Mouse (Mus musculus): ENCODE data around the gene Atp6v1g3.

Atp6v1g3 gene

DNA sequence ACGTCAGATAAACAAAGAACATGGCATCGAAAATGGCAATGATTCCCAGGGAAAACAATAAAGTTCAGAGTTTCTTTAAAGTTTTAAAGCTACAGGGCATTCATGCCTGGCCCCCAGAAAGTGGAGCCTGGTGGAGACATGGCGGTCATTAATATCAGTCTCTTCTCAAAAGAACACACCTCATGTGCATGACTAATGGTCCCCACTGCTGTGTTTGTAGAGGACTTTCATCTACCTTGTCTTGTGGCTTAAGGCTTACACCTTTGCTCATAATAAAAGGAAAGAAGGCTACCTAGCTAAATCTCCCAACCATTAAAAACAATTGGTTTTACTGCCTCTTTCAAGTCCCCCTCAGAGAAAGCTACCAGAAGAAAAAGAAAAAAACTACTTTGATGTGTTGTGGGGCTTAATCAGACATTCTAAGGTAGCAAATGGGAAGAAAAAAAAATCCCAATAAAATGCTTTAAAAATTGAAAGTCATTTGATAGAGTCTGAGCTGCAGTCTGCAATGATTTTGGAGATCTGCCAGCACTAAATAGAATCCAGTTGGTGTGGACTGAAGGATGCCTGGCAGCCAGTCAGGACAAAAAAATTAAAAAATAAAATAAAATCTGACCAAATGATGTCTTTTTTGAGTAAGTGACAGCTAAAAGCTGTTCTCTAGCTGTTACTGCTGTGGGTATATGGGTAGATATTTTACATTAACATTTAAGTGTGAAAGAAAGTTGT lies 9.0 kb downstream of the Atp6v1g3 start:
- in situ Hi-C loops (cut with MboI; ENCODE audit: low pct_unique_long_range_greater_than_20kb in 1 of 2, low sequenced_read_pairs in 2 of 2, unreplicated experiment in 1 of 2), result no loop called here

DNA sequence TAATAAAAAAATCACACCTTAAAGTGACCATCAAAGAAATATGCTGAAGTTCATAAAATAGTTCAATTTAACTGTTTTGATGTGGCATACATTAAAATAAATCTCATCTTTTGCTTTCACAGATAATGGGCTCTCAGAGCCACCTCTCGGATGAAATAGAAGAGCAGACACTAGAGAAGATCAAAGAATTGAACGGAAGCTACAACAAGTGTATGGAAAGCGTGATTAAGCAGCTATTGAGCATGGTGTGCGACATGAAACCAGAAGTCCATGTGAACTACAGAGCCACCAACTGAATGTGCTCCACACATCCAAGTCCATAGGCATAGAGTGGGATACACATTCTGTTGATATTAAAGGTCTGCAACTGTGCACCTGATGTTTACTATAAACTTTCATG lies 14.1 kb downstream of the Atp6v1g3 start:
- in situ Hi-C loops (cut with MboI; ENCODE audit: low pct_unique_long_range_greater_than_20kb in 1 of 2, low sequenced_read_pairs in 2 of 2, unreplicated experiment in 1 of 2), result no loop called here

DNA sequence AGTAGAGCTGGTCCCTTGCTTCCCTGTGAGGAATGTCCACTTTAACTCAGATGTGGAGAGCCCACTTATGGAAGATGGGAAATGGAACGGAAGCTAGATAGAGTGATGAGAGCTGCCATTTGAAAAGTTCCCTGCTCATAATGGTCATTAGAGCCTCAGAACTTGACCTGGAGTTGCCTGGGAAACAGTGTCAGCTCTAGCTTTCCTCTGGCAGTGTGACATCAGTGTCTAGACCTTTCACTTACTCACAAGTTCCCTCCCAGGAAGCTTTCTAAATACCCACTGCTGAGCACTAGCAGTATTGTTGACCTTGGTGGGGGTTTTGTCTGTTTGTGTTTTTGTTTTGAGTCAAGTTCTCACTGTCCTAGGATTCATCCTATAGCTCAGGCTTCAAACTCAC lies 15.2 kb downstream of the Atp6v1g3 start:
- in situ Hi-C loops (cut with MboI; ENCODE audit: low pct_unique_long_range_greater_than_20kb in 1 of 2, low sequenced_read_pairs in 2 of 2, unreplicated experiment in 1 of 2), result no loop called here

DNA sequence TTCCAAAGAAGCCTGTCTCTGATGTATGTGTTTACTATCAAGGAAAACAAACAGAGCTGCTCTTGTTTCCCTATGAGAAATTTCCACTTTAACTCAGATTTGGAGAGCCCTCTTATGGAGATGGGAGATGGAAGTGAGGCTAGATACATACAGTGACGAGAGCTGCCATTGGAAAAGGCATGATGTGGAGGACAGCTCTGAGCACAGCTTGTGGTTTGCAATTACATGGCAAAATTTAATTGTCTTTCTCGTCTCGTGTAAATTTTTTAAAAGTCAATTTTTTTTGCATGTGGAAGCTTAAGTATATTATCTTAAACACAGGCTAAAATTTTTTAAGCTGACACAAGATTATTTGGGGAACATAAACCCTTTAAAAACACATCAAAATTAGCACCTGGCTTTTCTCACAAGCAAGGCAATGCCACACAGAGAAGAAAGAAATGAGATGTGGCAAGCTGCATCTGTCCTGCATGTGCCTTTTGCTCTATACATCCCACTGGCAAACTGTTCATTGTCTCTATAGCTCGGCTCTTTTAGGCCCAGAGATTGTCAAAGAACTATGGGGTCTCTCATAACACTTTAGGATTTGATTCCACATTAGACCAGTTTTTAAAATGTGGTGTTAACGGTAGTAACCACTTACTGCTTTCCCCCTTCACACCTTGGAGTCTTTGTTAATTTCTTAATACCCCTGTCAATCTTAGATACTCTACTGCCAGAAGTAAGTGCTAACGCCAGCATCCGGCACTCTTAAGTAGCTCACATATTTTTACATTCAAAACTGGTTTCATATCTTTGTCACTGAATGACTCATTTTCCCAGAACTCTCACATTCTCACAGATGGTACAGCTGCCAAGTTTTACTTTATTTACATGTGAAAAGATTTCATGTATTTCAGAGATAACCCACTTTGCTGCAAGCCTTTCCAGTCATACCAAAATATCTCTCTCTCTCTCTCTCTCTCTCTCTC lies 16.2 kb downstream of the Atp6v1g3 start:
- in situ Hi-C loops (cut with MboI; ENCODE audit: low pct_unique_long_range_greater_than_20kb in 1 of 2, low sequenced_read_pairs in 2 of 2, unreplicated experiment in 1 of 2), result no loop called here

DNA sequence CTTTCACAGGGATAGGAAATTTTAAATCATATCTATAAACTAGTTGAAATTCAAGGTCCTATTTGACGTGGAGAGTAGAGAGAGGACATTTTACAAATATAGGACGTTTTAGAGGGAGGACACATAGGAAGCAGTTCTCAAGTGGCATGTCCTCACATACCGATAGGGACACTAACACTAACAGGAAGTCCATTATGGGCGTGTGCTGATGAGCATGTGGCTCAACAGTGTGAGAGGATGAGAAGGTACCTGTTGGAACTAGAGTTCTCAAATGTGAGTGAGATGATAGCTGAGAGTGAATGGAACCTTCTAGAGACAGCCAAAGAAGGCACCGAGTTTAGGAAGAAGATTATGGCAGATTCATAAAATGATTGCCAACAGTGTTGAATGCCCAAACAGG lies 17.9 kb downstream of the Atp6v1g3 start:
- in situ Hi-C loops (cut with MboI; ENCODE audit: low pct_unique_long_range_greater_than_20kb in 1 of 2, low sequenced_read_pairs in 2 of 2, unreplicated experiment in 1 of 2), result no loop called here

DNA sequence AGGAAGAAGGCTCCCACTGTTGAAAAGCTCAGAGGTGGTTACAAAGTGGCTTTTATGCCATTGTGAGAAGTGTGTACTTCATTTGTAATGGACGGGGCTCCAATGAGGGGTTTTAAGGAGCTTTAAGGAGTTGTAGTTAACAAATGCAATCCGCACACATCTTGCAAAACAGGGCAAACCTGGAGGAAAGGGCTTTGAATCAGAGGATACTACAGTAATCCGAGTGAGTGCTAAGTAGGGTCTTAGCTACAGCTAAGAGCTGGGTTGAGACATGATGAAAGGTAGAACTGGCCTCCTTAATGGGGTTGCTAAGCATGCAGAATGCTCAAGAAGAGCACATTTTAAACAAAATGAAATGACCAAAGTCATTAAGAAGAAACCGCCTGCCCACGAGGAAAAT lies 20.9 kb downstream of the Atp6v1g3 start:
- in situ Hi-C loops (cut with MboI; ENCODE audit: low pct_unique_long_range_greater_than_20kb in 1 of 2, low sequenced_read_pairs in 2 of 2, unreplicated experiment in 1 of 2), result no loop called here

DNA sequence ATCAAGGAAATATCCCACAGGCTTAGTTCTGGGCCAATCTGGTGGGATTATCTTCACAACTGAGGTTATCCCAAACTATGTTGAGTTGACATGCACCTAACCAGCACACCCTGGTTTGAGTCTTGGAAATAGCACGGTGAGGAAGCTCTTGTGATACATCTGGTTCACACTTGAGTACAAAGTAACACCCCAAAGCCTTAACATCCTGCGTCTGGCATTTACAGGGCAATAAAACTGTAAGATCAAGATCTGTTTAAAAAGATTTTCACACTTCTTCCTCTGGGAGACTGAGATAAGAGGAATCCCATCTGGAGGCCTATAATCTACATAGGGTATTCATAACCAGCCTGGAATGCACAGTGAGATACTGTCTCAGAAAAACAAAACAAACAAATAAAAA lies 24.6 kb downstream of the Atp6v1g3 start:
- in situ Hi-C loops (cut with MboI; ENCODE audit: low pct_unique_long_range_greater_than_20kb in 1 of 2, low sequenced_read_pairs in 2 of 2, unreplicated experiment in 1 of 2), result no loop called here

DNA sequence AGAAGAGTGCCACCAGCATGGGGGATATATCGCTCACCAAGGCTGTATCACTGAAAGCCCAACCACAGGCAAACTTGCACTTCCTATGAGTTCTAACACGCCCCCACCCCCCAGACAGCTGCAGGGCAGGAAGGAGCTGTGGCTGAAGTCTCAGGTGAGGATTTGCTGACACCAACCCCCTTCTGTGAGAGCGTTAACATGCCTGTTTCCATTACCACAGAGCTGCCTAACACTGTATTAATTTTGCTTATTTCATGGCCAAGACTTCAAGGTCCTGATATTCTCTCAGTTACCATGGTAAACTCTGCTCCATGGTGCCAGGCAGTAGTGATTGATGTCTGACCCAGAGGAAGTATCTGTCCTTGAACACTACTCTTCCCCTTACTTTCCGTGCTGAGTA lies 26.0 kb downstream of the Atp6v1g3 start:
- in situ Hi-C loops (cut with MboI; ENCODE audit: low pct_unique_long_range_greater_than_20kb in 1 of 2, low sequenced_read_pairs in 2 of 2, unreplicated experiment in 1 of 2), result no loop called here

DNA sequence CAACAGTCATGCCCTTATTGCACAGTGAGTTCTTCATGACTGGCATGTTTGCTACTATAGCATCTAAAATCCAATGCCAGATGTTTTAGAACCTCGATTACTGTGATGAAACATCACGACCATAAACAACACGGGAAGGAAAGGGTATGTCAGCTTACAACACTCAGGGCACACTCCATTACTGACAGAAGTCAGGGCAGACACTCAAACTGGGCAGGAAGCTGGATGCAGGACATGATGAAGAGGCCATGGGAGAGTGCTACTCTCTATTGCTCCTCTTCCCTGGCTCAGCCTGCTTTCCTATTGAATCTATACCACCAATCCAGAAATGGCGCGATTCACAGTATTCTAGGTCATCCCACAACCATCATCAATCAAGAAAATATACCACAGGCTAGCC lies 28.4 kb downstream of the Atp6v1g3 start:
- in situ Hi-C loops (cut with MboI; ENCODE audit: low pct_unique_long_range_greater_than_20kb in 1 of 2, low sequenced_read_pairs in 2 of 2, unreplicated experiment in 1 of 2), result no loop called here

DNA sequence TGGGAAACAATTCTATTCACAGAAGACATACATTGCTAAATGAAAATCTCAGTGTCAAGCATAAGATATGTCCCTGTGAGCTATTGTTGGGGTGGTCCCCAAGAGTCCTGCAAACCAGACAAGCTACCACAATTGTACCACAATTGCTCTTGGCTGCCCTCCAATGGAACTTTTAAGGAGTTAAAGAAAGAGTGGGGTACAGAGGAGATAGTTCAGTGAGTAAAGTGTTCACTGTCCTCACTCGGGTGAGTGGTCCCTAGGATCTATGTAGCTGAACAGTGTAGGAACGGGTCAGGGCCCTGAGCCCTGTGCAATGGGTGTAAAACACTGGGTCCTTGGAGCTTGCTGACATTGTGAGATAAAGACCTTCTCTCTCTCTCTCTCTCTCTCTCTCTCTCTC lies 29.2 kb downstream of the Atp6v1g3 start:
- in situ Hi-C loops (cut with MboI; ENCODE audit: low pct_unique_long_range_greater_than_20kb in 1 of 2, low sequenced_read_pairs in 2 of 2, unreplicated experiment in 1 of 2), result no loop called here

DNA sequence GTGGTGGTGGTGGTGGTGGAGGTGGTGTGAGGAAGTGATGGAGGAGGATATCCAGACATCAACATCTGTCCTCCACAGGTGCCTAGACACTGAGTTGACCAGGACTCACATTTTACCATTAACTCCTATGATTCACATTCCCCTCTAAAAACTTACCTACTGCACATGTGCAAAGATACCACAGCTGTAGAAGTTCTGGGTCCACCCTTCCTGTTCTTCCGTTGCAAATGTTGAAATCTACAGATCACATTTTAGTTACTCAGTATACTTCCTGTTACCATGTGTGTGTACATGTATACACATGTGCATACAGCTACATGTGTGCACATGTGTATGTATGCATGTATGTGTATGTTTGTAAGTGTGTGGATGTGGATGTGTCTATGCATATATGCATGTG lies 29.8 kb downstream of the Atp6v1g3 start:
- in situ Hi-C loops (cut with MboI; ENCODE audit: low pct_unique_long_range_greater_than_20kb in 1 of 2, low sequenced_read_pairs in 2 of 2, unreplicated experiment in 1 of 2), result no loop called here

DNA sequence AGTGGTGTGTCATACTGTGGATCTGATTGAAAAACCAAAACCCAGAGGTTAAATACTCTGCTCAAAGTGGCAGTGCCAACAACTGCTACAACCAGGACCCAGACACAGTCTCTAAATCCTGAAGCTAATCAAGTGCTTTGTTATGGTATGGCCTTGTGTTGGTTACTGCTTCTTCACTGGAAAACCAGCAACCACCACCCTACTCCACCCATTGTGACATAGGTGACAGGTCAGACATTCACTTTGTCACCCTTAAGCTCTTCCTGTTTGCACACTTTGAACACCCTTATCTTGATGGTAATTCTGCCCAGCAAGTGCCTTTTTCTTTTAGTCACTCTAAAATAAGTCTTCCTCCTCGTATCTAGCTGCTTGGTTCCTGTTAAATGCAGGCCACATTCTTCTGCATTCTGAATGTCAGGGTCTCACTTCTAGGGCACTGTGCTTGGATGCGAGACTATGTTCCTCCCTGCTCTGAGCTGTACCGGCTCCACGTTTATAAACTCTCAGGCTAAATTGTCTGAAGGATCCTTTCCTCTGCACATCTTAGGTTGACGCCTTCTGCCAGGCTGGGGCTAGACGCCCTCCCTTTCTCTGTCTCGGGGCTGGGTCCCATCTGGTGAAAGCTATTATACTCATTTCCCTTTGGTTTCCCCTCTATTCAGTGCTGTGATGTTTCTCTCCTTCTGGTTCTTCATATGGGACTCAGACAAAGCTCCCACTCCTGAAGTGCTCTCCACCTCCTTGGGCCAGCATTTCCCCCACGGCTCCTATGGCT lies 30.8 kb downstream of the Atp6v1g3 start:
- in situ Hi-C loops (cut with MboI; ENCODE audit: low pct_unique_long_range_greater_than_20kb in 1 of 2, low sequenced_read_pairs in 2 of 2, unreplicated experiment in 1 of 2), result no loop called here

DNA sequence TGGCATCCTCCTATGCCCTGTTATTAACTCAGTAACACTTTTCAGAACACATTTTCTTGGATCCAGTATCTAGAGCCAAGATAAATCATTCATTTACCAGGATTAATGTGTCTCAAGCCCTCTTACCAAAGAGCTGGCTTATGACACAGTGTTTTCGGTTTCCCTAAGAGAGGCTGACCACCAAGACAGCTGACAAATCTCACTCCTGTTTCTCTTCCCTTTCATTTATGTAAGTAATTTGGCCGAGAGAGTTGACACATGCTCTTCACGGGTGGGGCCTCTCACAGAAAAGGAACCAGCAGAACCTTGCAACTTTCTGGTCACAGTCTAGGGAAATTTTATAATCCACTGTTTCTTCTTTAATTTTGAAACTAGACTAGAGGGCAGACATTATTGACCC lies 49.1 kb downstream of the Atp6v1g3 start:
- in situ Hi-C loops (cut with MboI; ENCODE audit: low pct_unique_long_range_greater_than_20kb in 1 of 2, low sequenced_read_pairs in 2 of 2, unreplicated experiment in 1 of 2), result no loop called here

DNA sequence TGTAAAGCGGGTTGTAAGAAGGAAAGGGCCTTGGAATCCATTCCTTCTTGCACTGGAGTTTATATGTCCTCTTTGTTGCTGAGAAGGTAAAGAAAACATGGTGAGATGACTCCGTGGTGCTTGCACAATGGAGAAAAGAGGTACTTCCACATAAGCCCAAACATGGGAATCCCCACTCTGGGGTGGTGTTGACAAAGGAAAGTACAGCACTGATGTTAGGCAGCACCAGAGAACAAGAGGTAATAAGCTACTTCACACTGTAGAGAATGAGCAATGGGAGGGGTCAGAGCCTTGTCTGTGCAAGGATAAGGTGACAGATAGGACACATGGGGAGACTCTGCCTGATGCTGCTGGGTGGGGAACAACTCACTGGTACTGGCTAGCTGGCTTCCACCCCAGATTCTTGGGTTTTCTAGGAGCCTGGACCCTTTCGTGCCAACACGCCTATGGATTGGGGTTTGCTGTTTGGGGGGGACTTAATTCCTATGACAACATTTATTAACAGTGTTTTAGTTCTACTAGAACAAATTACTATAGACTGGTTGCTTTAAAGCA lies 49.6 kb downstream of the Atp6v1g3 start:
- in situ Hi-C loops (cut with MboI; ENCODE audit: low pct_unique_long_range_greater_than_20kb in 1 of 2, low sequenced_read_pairs in 2 of 2, unreplicated experiment in 1 of 2), result no loop called here

DNA sequence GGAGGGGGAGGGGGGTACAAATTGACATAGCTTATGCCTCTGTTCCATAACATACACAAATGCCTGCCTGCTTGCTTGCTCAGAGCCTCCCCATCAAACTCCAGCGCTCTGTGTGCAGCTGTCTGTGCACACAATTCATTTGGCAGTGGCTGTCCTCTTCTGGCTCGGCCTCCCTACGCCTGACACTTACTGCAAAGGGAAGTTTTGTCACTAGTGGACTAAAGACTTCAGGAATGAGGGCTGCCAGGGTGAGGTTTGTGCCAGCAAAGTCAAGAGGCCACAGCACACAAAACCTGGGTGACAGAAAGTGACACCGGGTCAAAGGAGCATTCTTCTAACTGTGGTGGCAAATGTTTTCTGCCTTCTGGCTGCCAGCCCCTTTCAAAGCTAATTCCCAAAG lies 52.6 kb downstream of the Atp6v1g3 start:
- in situ Hi-C loops (cut with MboI; ENCODE audit: low pct_unique_long_range_greater_than_20kb in 1 of 2, low sequenced_read_pairs in 2 of 2, unreplicated experiment in 1 of 2), result no loop called here

DNA sequence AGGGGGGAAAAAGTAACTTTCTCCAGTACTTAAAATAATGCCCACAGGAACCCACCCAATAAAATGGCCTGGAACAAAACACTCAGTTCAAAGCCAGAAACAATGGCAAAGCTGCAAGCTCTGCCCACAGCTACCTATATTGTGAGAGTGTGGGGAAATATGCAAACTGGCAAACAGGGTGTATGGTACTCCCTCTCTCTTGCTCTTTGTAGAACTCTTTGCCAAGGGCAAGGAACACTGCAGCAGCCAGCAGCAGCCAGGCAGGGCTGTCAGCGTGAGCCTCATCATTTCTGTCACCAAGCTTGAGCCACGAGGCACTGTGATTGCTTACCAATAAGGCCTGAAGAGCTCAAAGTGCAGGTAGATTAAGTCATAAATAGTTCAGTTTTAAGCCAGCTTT lies 53.0 kb downstream of the Atp6v1g3 start:
- in situ Hi-C loops (cut with MboI; ENCODE audit: low pct_unique_long_range_greater_than_20kb in 1 of 2, low sequenced_read_pairs in 2 of 2, unreplicated experiment in 1 of 2), result no loop called here

DNA sequence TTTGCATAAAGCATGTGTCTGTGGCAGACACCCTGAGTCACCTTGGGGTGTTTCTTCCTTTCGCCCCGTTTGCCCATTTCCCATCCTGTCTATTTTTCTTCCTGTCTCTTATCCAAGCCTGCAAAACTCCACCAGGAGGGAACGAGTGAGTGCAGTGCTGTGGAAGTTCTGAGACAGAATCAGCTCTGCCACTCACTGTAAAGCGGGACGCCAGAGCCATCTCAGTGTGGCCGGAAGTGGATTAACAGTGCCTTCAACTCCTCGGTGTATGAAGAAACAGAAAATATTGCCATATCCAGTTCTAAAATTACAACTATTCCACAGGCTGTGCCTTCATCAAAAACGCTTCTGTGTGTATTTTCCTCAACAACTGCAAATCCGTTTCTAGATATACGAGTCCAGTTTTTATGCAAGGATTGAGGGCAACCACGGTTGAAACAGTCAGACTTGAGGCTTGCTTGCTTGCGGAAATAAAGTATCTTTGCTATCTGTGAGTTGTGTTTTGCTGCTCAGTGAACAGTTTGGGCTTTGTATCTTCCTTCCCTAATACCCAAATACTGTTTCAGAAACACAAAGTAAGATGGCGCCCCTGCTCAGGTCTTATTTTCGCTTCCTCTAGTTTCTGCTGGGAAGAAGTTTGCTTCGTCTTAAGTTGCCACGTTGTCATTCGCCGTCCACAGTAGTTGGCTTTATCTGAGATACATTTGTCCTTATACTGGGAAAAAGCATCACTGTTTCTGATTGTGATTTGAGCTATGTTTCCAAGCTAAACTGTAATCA lies 54.1 kb downstream of the Atp6v1g3 start:
- in situ Hi-C loops (cut with MboI; ENCODE audit: low pct_unique_long_range_greater_than_20kb in 1 of 2, low sequenced_read_pairs in 2 of 2, unreplicated experiment in 1 of 2), result no loop called here

DNA sequence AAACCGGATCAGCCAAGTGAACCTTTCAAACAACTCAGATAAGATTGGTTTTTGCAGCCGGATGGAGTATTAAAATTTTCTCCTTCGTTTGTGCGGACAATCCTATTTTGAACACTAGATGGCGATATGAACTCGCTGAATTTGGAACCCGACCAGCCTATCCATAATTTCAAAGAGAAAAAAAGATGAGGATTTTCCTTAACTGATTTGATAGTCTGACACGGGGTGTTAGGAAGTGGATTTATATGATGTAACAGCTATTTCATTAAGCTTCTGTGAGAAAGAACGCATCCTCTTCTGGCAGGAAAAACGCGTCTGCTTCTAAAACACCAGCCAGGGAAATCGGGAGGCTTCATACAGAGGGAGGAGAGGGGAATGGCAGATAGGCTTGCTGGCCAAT lies 54.8 kb downstream of the Atp6v1g3 start:
- in situ Hi-C loops (cut with MboI; ENCODE audit: low pct_unique_long_range_greater_than_20kb in 1 of 2, low sequenced_read_pairs in 2 of 2, unreplicated experiment in 1 of 2), result no loop called here

Measured in mouse embryonic stem cell (cell line).